Mouse (Mus musculus): ENCODE results near the gene Fhl5. TPM values are rescaled to one million over a fixed set of nuclear protein-coding genes. Genes with fewer than 3 reads are reported as not detected.

The Fhl5 gene
- total RNA-seq (2023), result not detected

DNA sequence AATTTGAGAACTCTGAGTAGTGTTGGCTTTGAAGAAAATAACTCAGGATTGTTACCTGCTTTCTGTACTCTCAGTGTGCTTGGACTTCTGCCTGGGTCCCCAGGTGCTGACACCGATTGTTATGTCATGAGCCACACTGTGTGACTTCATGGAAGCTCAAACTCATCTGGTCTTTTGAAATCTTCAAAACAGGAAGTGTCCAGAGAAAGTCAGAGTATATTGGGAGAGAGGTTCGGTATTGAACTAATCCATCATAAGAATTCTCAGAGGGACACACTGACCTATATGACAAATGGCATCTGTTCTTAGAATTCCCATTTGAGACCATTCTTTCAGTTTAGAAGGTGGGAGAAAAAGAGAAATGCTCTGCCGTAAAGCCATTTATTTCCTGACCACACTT, at the start of gene Fhl5:
TSS of gene Fhl5 (minus strand) at position 101 of the 400 bp plus-strand sequence.

DNA sequence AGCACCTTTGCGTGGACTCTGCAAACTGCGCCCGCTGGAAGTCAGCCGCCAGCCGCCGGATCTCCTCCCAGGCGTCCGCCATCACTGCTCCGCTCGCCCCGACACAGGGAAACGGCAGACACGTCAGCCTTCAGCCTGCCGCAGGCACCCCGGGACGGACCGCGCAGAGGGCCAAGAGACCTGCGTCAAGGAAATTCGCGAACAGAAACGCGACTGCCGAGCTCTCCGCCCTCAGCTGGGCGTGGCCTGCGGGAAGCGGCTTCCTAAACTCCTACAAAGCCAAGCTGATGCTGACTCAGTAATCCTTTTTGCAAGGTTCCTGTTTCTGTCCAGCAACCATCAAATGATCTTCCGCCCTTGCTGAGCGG, 39.0 kb upstream of the Fhl5 start, which contains the start of gene Ufl1:
TSS of gene Ufl1 (minus strand) at position 151 of the 368 bp plus-strand sequence.

Other genes starting within 250 kb of the Fhl5 start
- 10 to 100 TPM; 35.4 to 36.4 TPM for gene Ufl1, start 38.9 kb upstream of the Fhl5 start, total RNA-seq (2023)

All from B cell, adult 67 days (primary cell).